Mouse (Mus musculus) liver, adult 2 months (tissue): ENCODE measurements at regions not wholly inside any gene's neighbourhood (a gene's known extent, or its start where the extent isn't known, plus 50 kb on each side); places are given as distances from the start of the nearest gene placed in this dataset.

Source experiments
- CTCF ChIP-seq: fragments of 200-500 bp; IDR thresholded peaks from 2 replicates; pipeline ENCODE4 v1.5.1; 2011; ENCODE audit warnings: low read depth, low read length, control low read depth
- POLR2A ChIP-seq: fragments of 200-500 bp; IDR thresholded peaks from 2 replicates; pipeline ENCODE4 v1.6.1; 2011; ENCODE audit warnings: low read length, control low read depth; ENCODE audit not compliant: insufficient read depth; ENCODE audit errors: extremely low read depth

DNA sequence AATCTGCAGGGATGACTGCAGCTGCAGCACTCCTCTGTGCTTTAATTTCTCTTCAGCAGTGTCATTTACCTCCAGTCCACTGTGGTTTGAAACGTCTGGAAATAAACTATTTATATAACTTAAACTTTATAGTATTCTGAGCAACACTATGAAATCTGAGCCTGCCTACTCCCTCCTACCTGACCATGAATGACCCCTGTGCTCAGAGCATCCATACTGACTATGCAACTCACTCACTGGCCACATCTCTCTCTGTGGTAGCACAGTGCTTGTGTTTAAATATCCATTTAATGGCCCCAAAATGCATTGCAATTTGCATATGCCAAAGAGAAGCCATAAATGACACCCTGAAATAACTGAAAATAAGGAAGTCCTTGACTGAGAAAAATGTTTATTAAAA is 154.5 kb upstream of the Clec14a start:
- TF ChIP-seq CTCF (no peak), POLR2A (no peak)
